Mouse (Mus musculus) CH12.LX (cell line): ENCODE results near the gene Fli1. TPM values are rescaled to one million over a fixed set of nuclear protein-coding genes. Genes with fewer than 3 reads are reported as not detected.

Experiments
- DNase-seq: peaks from one replicate; pipeline ENCODE4 v3.0.0-alpha.2; 2013; ENCODE audit errors: extremely low read depth
- H3K27ac ChIP-seq: 2 replicates; pipeline ENCODE4 v1.5.1; 2012; ENCODE audit warnings: low read depth, mild to moderate bottlenecking, control low read depth, moderate library complexity; ENCODE audit not compliant: insufficient read depth
- H3K27me3 ChIP-seq: replicated peaks from 2 replicates; pipeline ENCODE3; 2012; ENCODE audit warnings: inconsistent platforms
- H3K36me3 ChIP-seq, 2 experiments: replicated peaks in 1 of 2; 2 replicates each; pipeline versions ENCODE3 to v1.6.1; 2012; ENCODE audit warnings: inconsistent platforms in 1 of 2, low read length in 1 of 2, mild to moderate bottlenecking in 1 of 2, mixed read lengths in 1 of 2, moderate library complexity in 1 of 2; ENCODE audit not compliant: control insufficient read depth in 1 of 2, insufficient read depth in 1 of 2
- H3K4me1 ChIP-seq, 2 experiments: 2 replicates each; pipeline ENCODE4 v1.6.1; 2012; ENCODE audit warnings: inconsistent platforms in 1 of 2, moderate library complexity in 1 of 2; ENCODE audit not compliant: insufficient read depth in 2 of 2, control insufficient read depth in 1 of 2
- H3K4me2 ChIP-seq: 2 replicates; pipeline ENCODE4 v1.6.1; 2012; ENCODE audit warnings: low read depth, mild to moderate bottlenecking, control low read depth; ENCODE audit not compliant: poor library complexity, insufficient read depth, severe bottlenecking
- H3K4me3 ChIP-seq, 3 experiments: fragments of 150-350 bp in 1 of 3; sonication (generic) in 1 of 3; replicated peaks in 1 of 3; 2 replicates each; pipeline versions ENCODE3 to v1.5.1; 2011 to 2012; ENCODE audit warnings: low read depth in 2 of 3, low read length in 2 of 3, mild to moderate bottlenecking in 2 of 3, moderate library complexity in 2 of 3, control low read depth in 1 of 3, improper control_type of control experiment in 1 of 3, inconsistent platforms in 1 of 3, mixed read lengths in 1 of 3; ENCODE audit not compliant: poor library complexity in 1 of 3
- H3K79me2 ChIP-seq: replicated peaks from 2 replicates; pipeline ENCODE4 v1.6.1; 2012; ENCODE audit warnings: mild to moderate bottlenecking, moderate library complexity; ENCODE audit not compliant: control insufficient read depth, poor library complexity, insufficient read depth, severe bottlenecking; ENCODE audit errors: extremely low read depth
- H3K9ac ChIP-seq: 2 replicates; pipeline ENCODE4 v1.6.1; 2012; ENCODE audit warnings: low read depth, mild to moderate bottlenecking, control low read depth, moderate library complexity; ENCODE audit not compliant: insufficient read depth
- H3K9me3 ChIP-seq: replicated peaks from 2 replicates; pipeline ENCODE3; 2012; ENCODE audit warnings: low read length, inconsistent platforms, mixed read lengths
- BHLHE40 ChIP-seq: IDR thresholded peaks from 2 replicates; pipeline ENCODE4 v1.6.1; 2011; ENCODE audit warnings: mild to moderate bottlenecking, low read depth, low read length, improper control_type of control experiment
- CTCF ChIP-seq, 2 experiments: IDR thresholded peaks in 1 of 2; conservative IDR thresholded peaks in 1 of 2; 2 replicates each; pipeline ENCODE4 v1.5.1; 2011 to 2012; ENCODE audit warnings: low read depth in 2 of 2, low read length in 2 of 2, improper control_type of control experiment in 1 of 2, inconsistent platforms in 1 of 2, mild to moderate bottlenecking in 1 of 2, moderate library complexity in 1 of 2
- ELF1 ChIP-seq: IDR thresholded peaks from 2 replicates; pipeline ENCODE4 v1.6.1; 2014; ENCODE audit warnings: low read depth, mild to moderate bottlenecking, inconsistent platforms, low read length, improper control_type of control experiment
- EP300 ChIP-seq: IDR thresholded peaks from 2 replicates; pipeline ENCODE4 v1.6.1; 2011; ENCODE audit warnings: low read length, improper control_type of control experiment
- HCFC1 ChIP-seq: IDR thresholded peaks from 2 replicates; pipeline ENCODE4 v1.6.1; 2012; ENCODE audit warnings: low read depth, mild to moderate bottlenecking, inconsistent platforms, low read length, improper control_type of control experiment
- IRF4 ChIP-seq: IDR thresholded peaks from 2 replicates; pipeline ENCODE4 v1.6.1; 2014; ENCODE audit warnings: low read depth, mild to moderate bottlenecking, inconsistent platforms, low read length, improper control_type of control experiment
- JUND ChIP-seq: conservative IDR thresholded peaks from 2 replicates; pipeline ENCODE4 v1.6.1; 2011; ENCODE audit warnings: low read depth, low read length, improper control_type of control experiment
- MAFK ChIP-seq: IDR thresholded peaks from 2 replicates; pipeline ENCODE4 v1.6.1; 2011; ENCODE audit warnings: low read length, improper control_type of control experiment; ENCODE audit not compliant: insufficient replicate concordance
- MEF2A ChIP-seq: IDR thresholded peaks from 2 replicates; pipeline ENCODE4 v1.6.1; 2014; ENCODE audit warnings: low read depth, mild to moderate bottlenecking, inconsistent platforms, low read length, improper control_type of control experiment, borderline replicate concordance
- MXI1 ChIP-seq: IDR thresholded peaks from 2 replicates; pipeline ENCODE4 v1.6.1; 2011; ENCODE audit warnings: mild to moderate bottlenecking, low read depth, low read length, improper control_type of control experiment
- NELFE ChIP-seq: IDR thresholded peaks from 2 replicates; pipeline ENCODE4 v1.6.1; 2011; ENCODE audit warnings: low read depth, low read length, improper control_type of control experiment
- POLR2A ChIP-seq: IDR thresholded peaks from 2 replicates; pipeline ENCODE4 v1.6.1; 2011; ENCODE audit warnings: low read depth, mild to moderate bottlenecking, improper control_type of control experiment, low read length
- POLR2AphosphoS2 ChIP-seq: IDR thresholded peaks from 2 replicates; pipeline ENCODE4 v1.6.1; 2011; ENCODE audit warnings: low read depth, low read length, improper control_type of control experiment
- RAD21 ChIP-seq: IDR thresholded peaks from 2 replicates; pipeline ENCODE4 v1.6.1; 2011; ENCODE audit warnings: low read depth, mild to moderate bottlenecking, low read length, improper control_type of control experiment, moderate library complexity
- RCOR1 ChIP-seq: conservative IDR thresholded peaks from 2 replicates; pipeline ENCODE4 v1.6.1; 2012; ENCODE audit warnings: low read depth, mild to moderate bottlenecking, inconsistent platforms, low read length, improper control_type of control experiment
- SMC3 ChIP-seq: IDR thresholded peaks from 2 replicates; pipeline ENCODE4 v1.6.1; 2011; ENCODE audit warnings: low read depth, low read length, improper control_type of control experiment
- TBP ChIP-seq: conservative IDR thresholded peaks from 2 replicates; pipeline ENCODE4 v1.6.1; 2011; ENCODE audit warnings: low read depth, low read length, improper control_type of control experiment
- TCF12 ChIP-seq: IDR thresholded peaks from 2 replicates; pipeline ENCODE4 v1.6.1; 2014; ENCODE audit warnings: low read depth, mild to moderate bottlenecking, inconsistent platforms, low read length, improper control_type of control experiment
- USF1 ChIP-seq: IDR thresholded peaks from 2 replicates; pipeline ENCODE4 v1.6.1; 2014; ENCODE audit warnings: low read depth, mild to moderate bottlenecking, inconsistent platforms, low read length, improper control_type of control experiment
- ZMIZ1 ChIP-seq: IDR thresholded peaks from 2 replicates; pipeline ENCODE4 v1.6.1; 2012; ENCODE audit warnings: low read depth, mild to moderate bottlenecking, inconsistent platforms, low read length, improper control_type of control experiment
- ZNF384 ChIP-seq: IDR thresholded peaks from 2 replicates; pipeline ENCODE4 v1.6.1; 2012; ENCODE audit warnings: low read depth, low read length, improper control_type of control experiment, inconsistent platforms
- dilution Hi-C: fragments of 300-500 bp; cut with MboI; formaldehyde crosslinking; loops from 2 replicates; pipeline ENCODE4 v1.14.3; 2020; ENCODE audit warnings: low sequenced_read_pairs; ENCODE audit not compliant: extremely low pct_unique_long_range_greater_than_20kb, extremely low pct_ligation_motif_present
- in situ Hi-C: fragments of 300-500 bp; cut with MboI; formaldehyde crosslinking; loops from 3 replicates; pipeline ENCODE4 v1.14.3; 2019; ENCODE audit warnings: low sequenced_read_pairs, low pct_ligation_motif_present, low pct_unique_long_range_greater_than_20kb, mixed read lengths
- polyA plus RNA-seq: library from polyadenylated mRNA; unstranded; fragments of >175 nt; gene quantifications from 2 replicates; pipeline ENCODE4 v1.2.1, GENCODE M21; 2012; ENCODE audit warnings: low read depth; ENCODE audit not compliant: insufficient read length
- total RNA-seq, 2 experiments: library from RNA; depleted of rRNA; stranded (reverse); fragments of 300-350 nt in 1 of 2; fragments of >200 nt in 1 of 2; gene quantifications; 2 replicates each; pipeline ENCODE4 v1.2.3; 2012 to 2014

Gene Fli1
- total and polyA plus RNA-seq, 3 experiments, result 20.3 to 29.3 (median 20.8) TPM

DNA sequence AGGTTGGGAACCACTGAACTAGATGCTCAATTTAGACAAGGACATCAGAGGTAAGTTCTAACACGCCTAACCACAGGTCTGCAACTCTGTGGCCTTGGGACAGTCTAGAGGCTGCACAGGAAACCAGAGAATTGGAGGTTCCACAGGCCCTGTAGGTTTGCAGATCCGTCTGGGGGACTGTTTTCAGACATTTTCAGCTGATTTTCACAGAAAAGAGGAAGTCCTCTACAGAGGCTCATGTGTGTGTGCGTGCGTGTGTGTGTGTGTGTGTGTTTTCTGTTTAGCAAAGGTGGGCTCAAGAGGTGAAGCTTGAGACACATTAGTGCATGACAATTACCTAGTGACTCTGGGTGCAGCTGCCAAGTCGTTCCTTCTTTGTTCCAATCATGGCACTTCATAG lies 151.6 kb downstream of the Fli1 start (continued):
- TF ChIP-seq ZMIZ1 (no peak), USF1 (no peak)
- TF ChIP-seq, all 38 proteins: peak for 9

GRCm38 (mm10) chr9:32388120-32388519 lies 154.5 kb downstream of the Fli1 start:
- no peak overlapping the region for H3K9ac ChIP-seq
- TF ChIP-seq BHLHE40, result no peak
- TF ChIP-seq SMC3, result peak; percentile 82
- TF ChIP-seq JUND, result 0 out of 2 replicates have a peak, but pooled peaks have one; percentile 23
- peak; percentile 85; the same call in 1 of the 2 replicates for TF ChIP-seq NELFE
- TF ChIP-seq MAFK, result no peak
- peak; percentile 60 for TF ChIP-seq RAD21
- TF ChIP-seq HCFC1, result no peak
- 0 out of 2 replicates have a peak, but pooled peaks have one; percentile 37 for TF ChIP-seq TCF12
- TF ChIP-seq IRF4, result peak; percentile 40; the same call in 1 of the 2 replicates
- peak; percentile 77 to 100 for TF ChIP-seq CTCF (conservative IDR thresholded peaks at IDR 0.05 in 1 of 2, IDR thresholded peaks at IDR 0.05 in 1 of 2; ENCODE audit: low read depth in 2 of 2, low read length in 2 of 2)
- TF ChIP-seq, all 38 proteins: peak for 7
- Histone ChIP-seq H3K36me3 (no peaks in the 10 kb centered on the region), H3K4me3 (no peak overlapping the region), H3K79me2 (no peaks in the 10 kb centered on the region), H3K4me1 (peaks cover 16 to 36% of the 10 kb centered on the region in 2 experiments), H3K27me3 (no peaks in the 10 kb centered on the region), H3K27ac (no peak overlapping the region), H3K9me3 (no peaks in the 10 kb centered on the region), H3K4me2 (no peak overlapping the region)
- peak; percentile 73 for DNase-seq
- dilution Hi-C loops, result no loop called here
- in situ Hi-C loops, result no loop called here

DNA sequence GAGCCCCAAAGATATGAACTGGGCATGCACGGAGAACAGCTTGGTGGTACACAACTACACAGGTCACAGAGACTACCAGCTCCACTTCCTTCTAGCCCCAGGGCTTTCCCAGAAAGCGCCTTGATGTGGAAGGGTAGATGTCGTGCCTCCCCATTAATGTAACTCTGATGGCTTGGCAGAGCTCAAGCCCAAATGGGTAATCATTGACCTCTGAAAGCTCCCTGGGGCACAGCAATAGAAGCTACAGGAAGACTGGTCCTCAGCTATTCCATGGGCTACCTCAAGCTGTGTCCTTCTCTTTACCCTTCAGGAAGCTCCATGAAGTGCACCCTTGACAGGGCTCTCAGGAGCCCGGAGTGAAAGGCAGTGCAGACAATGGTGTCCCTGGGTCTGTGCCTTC lies 157.8 kb downstream of the Fli1 start:
- H3K27ac ChIP-seq, result no peak overlapping the region
- H3K4me2 ChIP-seq, result no peak overlapping the region
- H3K9ac ChIP-seq, result no peak overlapping the region
- no peaks in the 10 kb centered on the region for H3K27me3 ChIP-seq
- in situ Hi-C loops, result no loop called here
- H3K79me2 ChIP-seq, result no peaks in the 10 kb centered on the region
- no peak for DNase-seq
- peaks cover 0 to 4% of the 10 kb centered on the region in 2 experiments; a peak in 1 of 4 replicates for H3K4me1 ChIP-seq
- no peaks in the 10 kb centered on the region for H3K9me3 ChIP-seq
- dilution Hi-C loops, result no loop called here
- no peaks in the 10 kb centered on the region for H3K36me3 ChIP-seq
- TF ChIP-seq ZNF384 (no peak), MEF2A (no peak), MXI1 (no peak), EP300 (no peak), TBP (no peak), RCOR1 (no peak), POLR2AphosphoS2 (no peak), ELF1 (no peak), POLR2A (no peak)
- H3K4me3 ChIP-seq, result no peak overlapping the region
